Mouse (Mus musculus) cerebellum, adult 11 months (tissue): ENCODE measurements around the gene Cd8b1.

Experiments used
- DNase-seq: peaks from one replicate; pipeline ENCODE4 v3.0.0; 2022

Cd8b1 gene

DNA sequence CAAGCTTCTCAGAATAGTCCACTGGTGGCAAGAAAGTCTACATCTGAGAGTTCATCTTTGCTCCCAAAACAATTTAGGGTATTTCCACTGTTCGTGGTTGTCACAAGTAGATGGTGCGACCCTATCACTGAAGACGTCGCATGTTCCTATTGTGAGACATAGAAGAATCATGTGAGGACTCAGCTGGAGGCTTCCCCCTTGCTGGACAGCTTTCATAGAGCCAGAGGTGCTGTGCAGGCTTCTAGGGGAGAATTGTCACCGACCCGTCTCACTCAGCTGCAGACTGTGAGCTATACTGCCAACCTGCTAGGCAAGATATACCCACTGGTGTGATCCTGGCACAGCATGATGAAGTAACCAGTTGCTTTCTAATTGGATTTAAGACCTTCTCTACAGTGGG, 29.6 kb downstream of the Cd8b1 start:
- no peak for DNase-seq

DNA sequence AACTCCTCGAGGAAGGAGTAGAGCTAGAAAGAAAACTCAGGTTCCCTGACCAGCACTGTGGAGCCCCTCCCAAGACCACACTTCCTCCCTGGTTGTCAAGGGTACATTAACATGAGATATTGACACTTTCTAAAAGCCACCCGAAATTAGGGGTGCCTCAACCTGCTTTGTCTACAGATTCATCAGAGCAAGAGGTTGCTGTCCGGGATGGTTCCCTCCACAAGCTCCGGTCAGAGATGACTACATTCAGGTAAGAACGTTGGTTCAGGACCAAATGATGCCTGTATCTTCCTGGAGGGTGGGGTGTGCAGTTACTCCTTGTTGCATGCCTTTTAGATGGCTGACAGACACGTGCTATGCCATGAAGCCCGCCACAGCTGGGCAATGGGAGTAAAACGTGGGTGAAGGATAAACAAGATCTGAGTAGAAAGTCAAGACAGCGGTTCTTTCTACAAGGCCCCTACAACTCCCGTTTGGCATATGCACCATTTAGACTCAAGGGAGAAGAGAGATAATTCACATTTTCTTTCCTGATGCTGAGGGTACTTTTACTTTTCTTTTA, 30.4 kb downstream of the Cd8b1 start:
- DNase-seq = no peak

DNA sequence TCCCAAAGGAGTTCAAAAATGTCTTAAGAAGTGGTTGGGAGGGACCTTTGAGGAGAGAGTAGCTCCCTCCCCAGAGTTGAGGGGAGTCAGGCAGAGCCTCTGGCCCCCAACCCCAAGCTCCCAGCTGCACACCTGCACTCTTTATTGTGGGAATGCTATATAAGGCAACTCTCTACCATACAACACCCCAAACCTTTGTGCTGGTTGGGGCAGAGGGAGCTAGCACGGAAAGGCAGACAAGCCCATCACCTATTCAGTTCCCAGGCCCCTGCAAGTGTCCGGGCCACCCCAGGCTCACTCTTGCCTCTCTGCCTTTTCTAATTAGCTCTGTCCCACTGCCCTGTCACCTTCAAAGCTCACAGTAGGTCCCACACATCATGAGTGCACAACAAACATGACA, 31.1 kb downstream of the Cd8b1 start:
- DNase-seq = no peak

DNA sequence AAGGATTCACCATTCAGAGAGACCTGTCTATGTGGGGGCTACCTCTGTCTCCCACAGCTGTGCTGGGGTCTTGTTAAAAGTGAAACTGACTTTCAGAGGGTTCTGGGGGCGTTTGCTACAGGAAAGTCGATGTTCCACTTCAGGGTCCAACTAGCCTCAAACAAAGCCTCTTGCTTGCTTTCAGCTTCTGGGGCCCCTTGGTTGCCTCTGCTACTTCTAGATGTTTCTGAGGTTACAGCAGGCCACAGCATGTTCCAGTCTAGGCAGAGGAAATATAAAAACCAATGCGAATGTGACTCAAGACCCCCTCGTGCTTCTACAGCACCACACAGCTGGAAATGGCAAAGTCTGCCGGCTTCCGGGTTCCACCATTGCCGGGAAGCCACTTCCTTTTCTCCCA, 34.9 kb downstream of the Cd8b1 start:
- no peak for DNase-seq

DNA sequence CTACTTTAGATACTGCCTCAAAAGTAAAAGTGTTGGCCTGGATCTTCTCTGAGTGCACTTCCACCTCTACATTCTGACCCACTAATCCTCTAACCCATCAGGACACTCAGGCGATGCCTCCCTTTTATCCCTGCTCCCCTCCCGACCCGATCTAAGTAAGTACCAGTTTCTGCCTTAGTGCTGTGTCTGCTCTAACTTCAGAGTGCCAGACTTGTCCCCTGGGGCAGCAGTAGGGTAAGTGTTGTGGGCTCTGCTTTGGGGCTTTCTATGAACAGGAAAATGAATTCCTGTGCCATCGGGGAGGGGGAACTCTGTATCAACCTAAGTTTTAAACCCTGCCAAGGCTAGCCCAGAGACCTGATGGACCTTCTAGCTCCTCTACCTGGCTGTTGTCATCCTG, 37.6 kb downstream of the Cd8b1 start:
- DNase-seq = no peak

DNA sequence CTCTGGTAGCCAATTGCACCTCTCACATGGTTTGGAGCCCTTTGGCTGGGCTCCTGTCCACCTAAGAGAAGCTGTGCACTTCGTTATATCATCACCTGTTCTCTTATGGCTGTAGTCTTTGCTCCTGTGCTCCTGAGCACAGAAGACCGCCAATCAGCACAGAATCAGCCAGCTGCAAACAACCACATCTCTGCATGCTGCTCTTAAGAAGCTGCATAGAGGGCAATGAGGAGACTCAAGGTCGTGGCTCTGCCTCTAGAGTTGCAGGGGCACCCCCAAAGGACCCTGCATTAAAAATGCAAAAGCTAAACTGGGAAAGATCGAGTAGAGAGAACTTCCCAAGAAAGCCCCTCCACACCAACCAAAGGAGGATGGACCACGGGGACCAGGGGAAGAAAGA, 38.2 kb downstream of the Cd8b1 start:
- DNase-seq = no peak

DNA sequence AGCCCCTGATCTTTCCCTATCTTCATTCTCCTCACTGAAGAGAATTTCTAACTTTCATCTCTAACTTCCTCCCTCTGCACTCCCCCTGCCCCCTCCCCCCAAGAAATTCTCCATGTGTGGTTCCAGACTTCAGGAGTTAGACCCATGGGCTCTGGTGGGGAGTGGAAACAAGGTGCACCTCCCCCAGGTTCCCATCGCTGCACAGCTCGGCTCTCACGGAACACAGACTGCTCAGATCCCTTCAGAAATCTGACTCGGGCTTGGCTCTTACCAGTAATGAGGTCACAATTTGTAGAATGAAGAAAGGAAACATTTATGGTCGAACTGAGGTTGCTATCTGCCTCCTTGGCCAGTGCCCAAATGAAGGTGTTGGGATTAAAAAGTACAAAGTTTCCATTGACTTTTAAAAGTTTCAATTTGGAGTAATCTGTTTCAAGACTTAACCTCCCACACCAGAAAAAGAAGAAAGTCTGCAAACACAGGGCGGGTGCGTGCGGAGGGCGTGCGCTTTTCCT, 38.6 kb downstream of the Cd8b1 start:
- DNase-seq = no peak

DNA sequence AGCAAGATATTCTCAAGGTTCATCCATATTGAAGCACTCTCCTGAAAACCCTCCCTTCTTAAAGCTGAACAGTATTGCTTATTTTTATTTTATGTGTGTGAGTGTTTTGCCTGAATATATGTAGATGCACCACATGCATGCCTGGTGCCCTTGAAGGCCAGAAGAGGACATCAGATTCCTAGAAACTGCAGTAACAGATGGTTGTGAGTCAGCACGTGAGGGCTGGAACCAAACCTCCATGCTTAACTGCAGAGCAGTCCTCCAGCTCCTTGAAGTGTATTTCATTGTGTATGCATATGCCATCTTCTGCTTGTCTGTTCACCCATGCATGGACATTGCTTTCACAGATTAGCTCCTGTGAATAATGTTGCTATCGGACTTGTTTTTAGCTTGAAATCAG, 41.4 kb downstream of the Cd8b1 start:
- no peak for DNase-seq

DNA sequence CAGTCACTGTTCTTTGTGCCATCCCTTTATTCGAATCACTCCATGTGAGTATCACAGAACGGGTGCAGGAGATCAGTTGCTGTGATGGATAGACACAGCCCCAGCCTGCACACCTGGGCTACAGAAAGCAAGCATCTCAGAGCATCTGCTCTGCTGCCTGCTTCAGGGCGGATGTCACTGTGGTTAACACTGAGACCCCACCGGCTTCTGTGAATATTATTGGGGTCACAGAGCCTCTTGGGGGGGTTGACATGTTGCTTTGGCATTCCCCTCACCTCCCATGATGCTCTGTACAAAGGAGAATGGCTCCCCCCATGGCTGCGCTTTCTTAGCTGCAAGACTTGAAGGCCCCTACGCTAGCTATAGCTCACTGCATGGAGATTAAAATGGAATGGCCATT, 46.8 kb downstream of the Cd8b1 start:
- no peak for DNase-seq

DNA sequence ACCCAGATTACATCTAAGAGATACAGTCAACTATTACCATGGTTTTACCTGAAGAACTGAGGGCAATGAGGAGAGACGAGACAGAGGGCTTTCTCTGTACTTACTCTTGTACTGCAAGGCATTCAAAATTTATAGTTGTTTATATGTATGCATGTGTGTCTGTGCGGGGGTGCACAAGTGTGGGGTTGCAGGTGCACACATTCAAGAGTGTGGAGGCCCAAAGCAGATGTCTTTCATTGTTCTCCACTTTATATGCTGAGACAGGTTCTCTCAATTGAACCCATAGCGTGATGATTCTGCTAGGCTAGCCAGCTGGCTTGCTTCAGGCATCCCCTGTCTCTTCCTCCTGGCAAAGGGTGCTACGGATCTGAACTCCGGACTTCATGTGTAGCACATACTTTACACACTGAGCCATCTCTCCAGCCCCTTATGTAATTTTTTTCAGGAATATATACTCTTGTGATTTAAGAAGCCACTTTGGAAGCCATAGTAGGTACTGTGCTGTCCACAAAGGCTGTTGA, 48.6 kb downstream of the Cd8b1 start:
- DNase-seq = no peak

DNA sequence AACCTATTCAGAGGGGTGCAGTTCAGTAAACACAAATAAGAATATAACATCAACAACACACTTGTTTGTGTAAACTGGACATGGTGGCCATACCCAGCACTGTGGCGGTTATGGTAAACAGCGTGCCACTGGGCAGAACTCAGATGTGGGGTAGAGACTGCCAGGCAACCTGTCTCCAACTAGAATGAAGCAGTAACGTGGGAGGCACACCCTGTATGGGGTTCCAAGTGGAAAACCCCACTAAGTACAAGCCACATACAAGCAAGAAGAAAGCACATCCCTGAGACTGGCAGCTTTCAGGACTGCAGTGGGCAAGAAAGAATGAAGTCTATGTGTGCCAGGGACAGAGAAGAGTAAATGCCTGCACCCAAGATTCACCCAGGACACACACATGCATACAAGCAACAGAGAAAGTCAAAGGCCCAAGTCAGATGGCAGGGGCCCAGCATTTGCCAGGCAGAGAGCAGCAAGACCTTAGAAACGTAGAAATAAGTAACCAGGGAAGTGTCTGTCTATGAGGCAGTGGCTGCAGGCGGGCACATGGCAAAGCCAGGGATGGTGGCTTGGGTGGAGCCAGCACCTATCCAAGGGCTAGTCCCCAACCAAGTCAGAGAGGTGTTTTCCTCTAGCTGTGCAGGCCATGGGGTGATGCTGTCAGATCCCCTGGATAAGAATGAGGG, 49.6 kb downstream of the Cd8b1 start:
- DNase-seq = no peak

DNA sequence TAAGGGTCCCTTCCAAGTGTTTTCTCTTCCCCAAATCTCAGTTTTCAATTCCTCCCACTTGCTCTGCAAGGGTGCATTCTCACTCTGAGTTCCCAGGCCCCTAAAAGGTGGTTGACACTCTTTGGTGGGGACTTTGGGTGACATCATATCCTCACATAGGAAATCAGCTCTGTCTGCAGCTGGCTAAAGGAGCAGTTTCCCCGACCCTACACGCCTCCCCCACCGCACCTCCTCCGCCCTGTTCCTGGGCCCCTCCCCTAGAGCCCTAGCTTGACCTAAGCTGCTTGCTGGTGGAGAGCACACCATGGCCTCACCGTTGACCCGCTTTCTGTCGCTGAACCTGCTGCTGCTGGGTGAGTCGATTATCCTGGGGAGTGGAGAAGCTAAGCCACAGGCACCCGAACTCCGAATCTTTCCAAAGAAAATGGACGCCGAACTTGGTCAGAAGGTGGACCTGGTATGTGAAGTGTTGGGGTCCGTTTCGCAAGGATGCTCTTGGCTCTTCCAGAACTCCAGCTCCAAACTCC, 50.7 kb downstream of the Cd8b1 start, which contains the start of gene Cd8a:
Cd8a (plus strand) TSS at position 179 of the 527 bp plus-strand sequence.
- no peak for DNase-seq

DNA sequence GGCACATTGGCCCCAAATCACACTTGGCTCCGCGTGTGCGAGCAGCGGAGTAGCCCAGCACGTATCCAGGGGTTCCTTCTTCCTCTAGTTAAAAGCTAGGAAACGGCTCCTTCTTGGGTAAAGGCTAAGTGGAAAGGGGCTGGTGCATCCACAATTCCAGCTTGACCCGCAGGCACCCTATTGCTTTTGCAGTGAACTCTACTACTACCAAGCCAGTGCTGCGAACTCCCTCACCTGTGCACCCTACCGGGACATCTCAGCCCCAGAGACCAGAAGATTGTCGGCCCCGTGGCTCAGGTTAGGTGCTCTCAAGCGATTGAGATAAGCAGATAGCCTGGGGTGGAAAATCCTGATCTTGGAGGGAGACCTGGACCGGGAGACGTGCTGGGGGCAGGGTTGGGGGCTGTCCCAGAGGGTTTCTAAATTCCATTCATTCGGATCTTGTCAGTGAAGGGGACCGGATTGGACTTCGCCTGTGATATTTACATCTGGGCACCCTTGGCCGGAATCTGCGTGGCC, 51.8 kb downstream of the Cd8b1 start:
- no peak for DNase-seq

DNA sequence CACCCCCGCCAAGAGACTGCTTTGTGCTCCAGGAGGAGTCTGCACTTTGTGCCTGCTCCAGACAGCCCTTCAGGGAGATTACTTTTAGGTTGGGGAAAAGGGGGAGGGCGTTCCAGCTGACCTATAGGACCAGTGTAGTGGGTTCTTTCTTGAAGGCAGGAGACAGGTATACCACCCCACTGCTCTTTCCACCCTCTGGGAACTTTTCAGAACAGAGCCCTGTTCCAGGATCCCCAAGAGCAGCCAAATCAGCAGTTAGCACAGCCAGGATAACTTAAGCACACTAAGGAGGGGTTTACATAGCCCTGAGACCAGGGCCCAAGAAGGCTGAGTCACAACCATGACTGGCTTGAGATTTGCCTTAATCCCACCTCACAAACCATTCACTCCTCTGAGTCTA, 52.3 kb downstream of the Cd8b1 start:
- DNase-seq = no peak

DNA sequence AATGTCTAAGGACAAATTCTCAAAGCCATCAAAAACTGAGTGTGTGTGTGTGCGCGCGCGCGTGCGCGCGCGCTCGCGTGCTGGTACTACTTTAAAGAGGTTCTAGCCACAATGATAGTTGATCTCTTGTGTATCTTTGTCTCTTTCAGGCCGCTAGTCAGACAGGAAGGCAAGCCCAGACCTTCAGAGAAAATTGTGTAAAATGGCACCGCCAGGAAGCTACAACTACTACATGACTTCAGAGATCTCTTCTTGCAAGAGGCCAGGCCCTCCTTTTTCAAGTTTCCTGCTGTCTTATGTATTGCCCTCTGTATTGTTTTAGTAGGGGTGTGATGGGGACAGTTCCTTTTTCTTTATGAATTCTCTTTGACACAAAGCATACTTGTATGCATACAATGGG, 54.1 kb downstream of the Cd8b1 start:
- no peak for DNase-seq

DNA sequence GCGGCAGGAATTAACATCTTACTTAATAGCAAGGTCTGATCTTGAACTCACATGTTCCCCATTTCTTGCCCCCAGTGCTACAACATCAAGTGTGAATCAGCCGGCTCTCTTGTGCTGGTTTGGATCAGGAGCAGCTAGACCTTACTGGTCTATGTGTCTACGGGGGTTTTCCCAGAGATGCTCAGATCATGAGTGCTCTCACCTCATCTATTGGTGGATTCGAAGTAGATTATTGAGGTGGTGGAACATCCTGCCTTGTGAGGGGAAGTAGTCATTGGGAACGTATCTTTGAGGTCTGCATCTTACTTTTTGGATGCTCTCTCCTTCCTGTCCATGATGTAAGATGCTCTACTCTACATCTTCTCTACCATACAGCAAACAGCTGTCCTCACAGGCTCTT, 59.1 kb downstream of the Cd8b1 start:
- no peak for DNase-seq
